Mouse (Mus musculus): Measurements from ENCODE around the gene Echs1. TPM values are rescaled to one million over a fixed set of nuclear protein-coding genes. Genes with fewer than 3 reads are reported as not detected.
A peak's percentile ranks its signal among the peaks of the same experiment; 100 is the strongest.

Echs1 gene
- total and polyA plus RNA-seq, 2 experiments from 2014 or later: 84.0 to 113 TPM

DNA sequence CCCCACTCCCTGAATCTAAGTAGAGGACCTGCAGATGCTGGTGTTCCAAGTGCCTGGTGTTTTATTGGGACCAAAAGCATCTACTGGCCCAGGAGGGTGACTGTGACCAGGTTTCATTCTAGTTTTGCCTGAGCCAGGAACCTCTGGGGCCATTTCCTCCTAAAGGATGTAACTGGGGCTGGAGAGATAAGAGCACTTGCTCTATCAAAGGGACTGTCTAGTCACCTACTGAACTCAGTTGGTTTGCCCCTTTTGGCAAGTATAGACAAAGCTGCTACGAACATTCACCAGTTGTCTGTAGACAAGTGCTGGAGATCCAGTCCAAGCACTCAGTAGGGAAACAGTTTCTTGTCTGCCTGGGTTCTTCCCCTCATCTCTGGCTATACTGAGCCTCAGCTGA lies 17.8 kb downstream of the Echs1 start:
- H3K9ac ChIP-seq: no peak overlapping the region
- no peaks in the 10 kb centered on the region for H3K4me1 ChIP-seq (ENCODE audit: insufficient read depth)
- no peaks in the 10 kb centered on the region for H3K9me3 ChIP-seq (ENCODE audit: low read length)
- no peak overlapping the region for H3K27ac ChIP-seq (ENCODE audit: low read depth, low read length)
- 97% methylated on average over 1 of the region's 1 CpGs for WGBS
- TF ChIP-seq CTCF (IDR thresholded peaks at IDR 0.05; ENCODE audit: low read depth): no peak
- ATAC-seq (no peak), DNase-seq (no peak)
- H3K27me3 ChIP-seq (ENCODE audit: insufficient read depth, low read length): no peaks in the 10 kb centered on the region
- no peaks in the 10 kb centered on the region for H3K36me3 ChIP-seq (ENCODE audit: insufficient read depth)
- H3K4me3 ChIP-seq (ENCODE audit: low read depth, low read length): no peak overlapping the region
- no peak overlapping the region for H3K4me2 ChIP-seq (ENCODE audit: low read depth)

DNA sequence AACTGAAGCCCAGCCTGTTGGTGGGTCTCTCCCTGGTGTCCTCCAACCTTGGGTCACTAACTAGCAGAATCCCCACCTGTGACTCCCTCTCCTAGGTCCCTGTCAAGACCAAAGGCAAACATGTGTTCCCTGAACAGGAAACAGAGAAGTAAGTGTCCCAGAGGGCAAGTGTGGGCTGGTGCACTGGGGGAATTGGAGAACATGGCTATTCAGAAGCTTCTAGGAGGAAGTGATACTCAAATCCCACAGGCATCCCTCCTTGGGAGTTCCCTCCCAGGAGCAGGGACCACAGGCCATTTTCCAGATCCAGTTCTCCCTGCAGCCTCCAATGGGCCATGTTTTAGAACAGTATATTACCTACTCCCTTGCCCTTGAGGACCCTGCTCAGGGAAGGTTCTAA lies 20.2 kb downstream of the Echs1 start:
- Histone ChIP-seq H3K4me1 (ENCODE audit: insufficient read depth) (no peaks in the 10 kb centered on the region), H3K4me2 (ENCODE audit: low read depth) (no peak overlapping the region), H3K36me3 (ENCODE audit: insufficient read depth) (no peaks in the 10 kb centered on the region), H3K4me3 (ENCODE audit: low read depth, low read length) (no peak overlapping the region), H3K9ac (no peak overlapping the region), H3K9me3 (ENCODE audit: low read length) (no peaks in the 10 kb centered on the region), H3K27ac (ENCODE audit: low read depth, low read length) (no peak overlapping the region), H3K27me3 (ENCODE audit: insufficient read depth, low read length) (no peaks in the 10 kb centered on the region)
- TF ChIP-seq CTCF (IDR thresholded peaks at IDR 0.05; ENCODE audit: low read depth): no peak
- DNase-seq: no peak
- no peak for ATAC-seq

DNA sequence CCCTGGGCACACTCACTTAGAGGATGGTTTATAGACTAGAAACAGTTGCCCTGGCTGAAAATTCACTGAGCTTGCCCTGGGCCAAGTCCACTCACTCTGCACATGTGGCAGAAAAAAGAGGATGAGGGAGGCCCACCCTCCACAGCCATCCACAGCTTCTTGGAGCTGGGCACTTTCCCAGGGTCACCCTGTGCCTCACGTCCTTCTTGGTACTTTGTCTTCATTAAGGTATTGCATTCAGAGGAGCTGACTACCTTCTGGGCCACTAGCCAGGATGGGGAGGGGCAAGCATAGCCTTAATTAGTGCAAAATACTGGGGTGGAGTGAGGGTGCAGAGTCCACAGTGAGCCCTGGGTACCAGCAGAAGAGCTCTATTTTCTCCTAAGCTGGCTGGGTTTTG lies 20.7 kb downstream of the Echs1 start:
- no peaks in the 10 kb centered on the region for H3K36me3 ChIP-seq (ENCODE audit: insufficient read depth)
- TF ChIP-seq CTCF (IDR thresholded peaks at IDR 0.05; ENCODE audit: low read depth): no peak
- no peaks in the 10 kb centered on the region for H3K4me1 ChIP-seq (ENCODE audit: insufficient read depth)
- no peak overlapping the region for H3K4me2 ChIP-seq (ENCODE audit: low read depth)
- H3K9ac ChIP-seq: no peak overlapping the region
- H3K27ac ChIP-seq (ENCODE audit: low read depth, low read length): no peak overlapping the region
- no peaks in the 10 kb centered on the region for H3K27me3 ChIP-seq (ENCODE audit: insufficient read depth, low read length)
- ATAC-seq (no peak), DNase-seq (no peak)
- no peaks in the 10 kb centered on the region for H3K9me3 ChIP-seq (ENCODE audit: low read length)
- WGBS: 20% methylated on average over 1 of the region's 1 CpGs
- H3K4me3 ChIP-seq (ENCODE audit: low read depth, low read length): no peak overlapping the region

DNA sequence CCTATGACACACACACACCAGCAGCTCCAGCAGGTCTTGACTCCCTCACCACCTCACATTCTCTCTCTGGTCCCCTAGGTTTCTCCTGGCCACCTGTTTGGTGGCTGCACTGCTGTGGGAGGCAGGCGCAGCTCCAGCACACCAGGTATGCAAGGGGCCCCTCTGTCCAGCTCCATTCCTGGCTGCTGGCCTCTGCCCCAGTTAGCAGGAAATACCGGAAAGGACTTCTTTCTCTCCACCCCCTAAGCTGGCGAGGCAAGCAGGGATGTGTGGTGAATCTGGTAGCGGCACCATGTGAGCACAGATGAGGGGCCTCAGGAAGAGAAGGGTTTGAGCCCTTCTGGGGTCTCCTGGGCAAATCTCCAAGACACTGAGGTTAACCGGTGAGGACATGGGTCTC lies 21.3 kb downstream of the Echs1 start:
- Histone ChIP-seq H3K9ac (no peak overlapping the region), H3K27me3 (ENCODE audit: insufficient read depth, low read length) (no peaks in the 10 kb centered on the region), H3K36me3 (ENCODE audit: insufficient read depth) (no peaks in the 10 kb centered on the region), H3K4me1 (ENCODE audit: insufficient read depth) (no peaks in the 10 kb centered on the region), H3K4me3 (ENCODE audit: low read depth, low read length) (no peak overlapping the region), H3K9me3 (ENCODE audit: low read length) (no peaks in the 10 kb centered on the region), H3K27ac (ENCODE audit: low read depth, low read length) (no peak overlapping the region), H3K4me2 (ENCODE audit: low read depth) (no peak overlapping the region)
- DNase-seq: no peak
- ATAC-seq: no peak
- TF ChIP-seq CTCF (IDR thresholded peaks at IDR 0.05; ENCODE audit: low read depth): no peak
- 71% methylated on average over 5 of the region's 5 CpGs for WGBS

DNA sequence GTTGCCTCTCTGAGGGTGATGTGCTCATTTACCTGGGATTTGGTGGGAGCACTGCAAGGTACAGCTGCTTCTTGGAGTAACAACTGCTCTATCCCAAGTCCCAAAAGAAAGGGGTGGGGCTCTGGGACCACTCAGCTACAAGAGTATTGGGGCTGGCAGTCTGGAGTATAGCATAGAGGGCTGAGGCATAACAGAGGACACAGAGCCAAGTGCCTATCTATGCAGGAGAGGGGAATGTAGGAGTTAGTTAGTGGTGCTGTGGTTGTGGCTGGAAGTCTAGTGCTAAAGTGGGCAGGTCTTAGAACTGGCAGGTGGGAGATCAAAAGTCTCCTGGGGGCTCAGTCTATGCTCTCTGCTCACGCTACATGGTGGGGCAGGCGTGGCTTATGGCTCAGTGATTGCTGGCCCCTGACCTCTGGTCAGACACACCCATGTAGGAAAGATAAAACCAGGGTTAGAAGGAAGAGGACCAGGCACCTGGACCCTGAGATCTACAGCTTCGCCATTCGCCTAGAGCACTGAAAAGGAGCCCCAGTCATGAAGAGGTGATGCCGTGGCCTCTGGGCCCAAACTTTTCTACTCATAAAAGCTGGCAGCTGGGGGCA lies 23.2 kb downstream of the Echs1 start, which contains the start of gene Prap1:
TSS of gene Prap1 (plus strand) at position 472 of the 605 bp plus-strand sequence.
- Histone ChIP-seq H3K4me2 (ENCODE audit: low read depth) (no peak within 1 kb of the TSS), H3K27ac (ENCODE audit: low read depth, low read length) (no peak within 1 kb of the TSS), H3K9me3 (ENCODE audit: low read length) (no peaks in the 10 kb centered on the region), H3K4me1 (ENCODE audit: insufficient read depth) (no peaks in the 10 kb centered on the region), H3K27me3 (ENCODE audit: insufficient read depth, low read length) (no peaks in the 10 kb centered on the region), H3K9ac (no peak within 1 kb of the TSS), H3K36me3 (ENCODE audit: insufficient read depth) (no peaks in the 10 kb centered on the region), H3K4me3 (ENCODE audit: low read depth, low read length) (no peak within 1 kb of the TSS)
- DNase-seq (no peak), ATAC-seq (no peak)
- no peak for TF ChIP-seq CTCF (IDR thresholded peaks at IDR 0.05; ENCODE audit: low read depth)
- 70% methylated on average over 5 of the region's 5 CpGs for WGBS

DNA sequence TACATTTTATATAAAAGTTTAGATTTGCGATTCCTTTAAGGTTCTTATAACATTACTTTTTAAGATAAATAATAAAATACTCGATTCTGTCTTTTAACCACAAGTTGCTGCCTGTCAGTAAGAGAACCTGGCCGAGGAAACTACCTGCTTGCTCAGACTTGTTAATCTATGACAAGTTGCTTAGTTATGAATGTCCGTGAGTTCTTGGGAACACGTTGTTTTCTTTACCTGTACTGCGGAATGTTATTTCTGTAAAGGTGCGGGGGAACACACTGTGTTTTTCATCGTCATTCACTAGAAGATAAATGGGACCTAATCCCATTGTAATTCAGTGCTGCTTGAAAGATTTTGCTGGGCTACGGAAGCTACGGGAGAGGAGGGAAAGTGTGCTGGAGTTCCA lies 25.7 kb downstream of the Echs1 start:
- Histone ChIP-seq H3K4me3 (ENCODE audit: low read depth, low read length) (no peak overlapping the region), H3K27ac (ENCODE audit: low read depth, low read length) (no peak overlapping the region), H3K4me2 (ENCODE audit: low read depth) (no peak overlapping the region), H3K9me3 (ENCODE audit: low read length) (no peaks in the 10 kb centered on the region), H3K9ac (no peak overlapping the region), H3K4me1 (ENCODE audit: insufficient read depth) (no peaks in the 10 kb centered on the region), H3K27me3 (ENCODE audit: insufficient read depth, low read length) (no peaks in the 10 kb centered on the region), H3K36me3 (ENCODE audit: insufficient read depth) (no peaks in the 10 kb centered on the region)
- DNase-seq (no peak), ATAC-seq (no peak)
- WGBS: 66% methylated on average over 10 of the region's 10 CpGs
- TF ChIP-seq CTCF (IDR thresholded peaks at IDR 0.05; ENCODE audit: low read depth): no peak

DNA sequence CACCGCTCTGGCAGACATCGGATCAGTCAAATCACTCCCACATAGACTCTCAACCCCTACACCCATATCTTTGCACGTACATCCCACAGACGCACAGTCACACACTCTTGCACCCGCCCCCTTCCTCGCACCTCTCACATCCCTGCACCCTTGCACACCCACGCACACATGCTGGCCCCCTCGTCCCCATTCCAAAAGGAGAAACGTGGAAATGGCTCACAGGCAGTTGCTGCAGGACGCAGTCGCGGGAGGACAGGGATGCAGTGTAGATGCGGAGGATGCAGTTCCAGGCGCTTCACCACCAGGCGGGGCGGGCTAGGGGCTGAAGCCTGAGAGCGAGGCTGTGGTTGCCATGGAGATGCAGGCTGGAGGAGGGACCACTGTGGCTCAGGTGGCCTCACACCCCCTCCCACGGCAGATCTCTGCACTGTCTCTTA lies 34.0 kb downstream of the Echs1 start, which contains the start of gene Caly:
TSS of gene Caly (minus strand) at position 307 of the 437 bp plus-strand sequence.
- peaks cover 9% of the 10 kb centered on the region; the same call in 1 of the 2 replicates for H3K4me1 ChIP-seq (ENCODE audit: insufficient read depth)
- peak within 1 kb of the TSS; percentile 82 for H3K27ac ChIP-seq (ENCODE audit: low read depth, low read length)
- H3K4me3 ChIP-seq (ENCODE audit: low read depth, low read length): peak within 1 kb of the TSS; percentile 52
- ATAC-seq (peak; percentile 93), DNase-seq (peak; percentile 95)
- TF ChIP-seq CTCF (IDR thresholded peaks at IDR 0.05; ENCODE audit: low read depth): peak; percentile 96
- WGBS: 2% methylated on average over 18 of the region's 18 CpGs
- peak within 1 kb of the TSS; percentile 76 for H3K4me2 ChIP-seq (ENCODE audit: low read depth)
- H3K9ac ChIP-seq: peak within 1 kb of the TSS; percentile 78
- H3K27me3 ChIP-seq (ENCODE audit: insufficient read depth, low read length): no peaks in the 10 kb centered on the region
- H3K9me3 ChIP-seq (ENCODE audit: low read length): no peaks in the 10 kb centered on the region
- H3K36me3 ChIP-seq (ENCODE audit: insufficient read depth): no peaks in the 10 kb centered on the region
